Mouse (Mus musculus): Measurements from ENCODE around the gene Sirt2. TPM values are rescaled to one million over a fixed set of nuclear protein-coding genes. Genes with fewer than 3 reads are reported as not detected.
A peak's percentile ranks its signal among the peaks of the same experiment; 100 is the strongest.

Gene Sirt2
- polyA plus RNA-seq, 1 experiment from 2014 or later: 49.0 TPM

- Histone ChIP-seq H3K9me3 (replicated peaks) (no peaks in the 10 kb centered on the region), H3K27me3 (replicated peaks) (no peaks in the 10 kb centered on the region), H3K4me2 (no peak overlapping the region), H3K4me1 (replicated peaks) (peaks cover 93% of the 10 kb centered on the region), H3K9ac (peak overlapping the region; percentile 40), H3K36me3 (peaks cover 97% of the 10 kb centered on the region), H3K4me3 (no peak overlapping the region), H3K27ac (ENCODE audit: poor library complexity, severe bottlenecking) (no peak overlapping the region; the same call in 1 of the 2 replicates)
- no peak for ATAC-seq (ENCODE audit: insufficient number of reproducible peaks, low FRiP score)
- 90% methylated on average over 10 of the region's 10 CpGs for WGBS
Observed at GRCm38 (mm10) chr7:28816920-28817319, 50.4 kb downstream of the Sirt2 start.

GRCm38 (mm10) chr7:28817524-28817923 is 51.0 kb downstream of the Sirt2 start:
- WGBS: 52% methylated on average over 6 of the region's 6 CpGs
- Histone ChIP-seq H3K9ac (peak overlapping the region; percentile 40; the same call in 1 of the 2 replicates), H3K27ac (ENCODE audit: poor library complexity, severe bottlenecking) (no peak overlapping the region; the same call in 1 of the 2 replicates), H3K4me1 (replicated peaks) (peaks cover 87% of the 10 kb centered on the region), H3K36me3 (peaks cover 97% of the 10 kb centered on the region), H3K4me2 (0 out of 2 replicates have a peak overlapping the region, but pooled peaks have one; percentile 7), H3K27me3 (replicated peaks) (no peaks in the 10 kb centered on the region), H3K4me3 (no peak overlapping the region), H3K9me3 (replicated peaks) (no peaks in the 10 kb centered on the region)
- no peak for ATAC-seq (ENCODE audit: insufficient number of reproducible peaks, low FRiP score)

GRCm38 (mm10) chr7:28817957-28818356 is 51.4 kb downstream of the Sirt2 start:
- Histone ChIP-seq H3K4me3 (no peak overlapping the region), H3K27ac (ENCODE audit: poor library complexity, severe bottlenecking) (no peak overlapping the region; the same call in none of the 2 replicates), H3K4me1 (replicated peaks) (peaks cover 83% of the 10 kb centered on the region), H3K4me2 (0 out of 2 replicates have a peak overlapping the region, but pooled peaks have one; percentile 7), H3K9me3 (replicated peaks) (no peaks in the 10 kb centered on the region), H3K36me3 (peaks cover 97% of the 10 kb centered on the region), H3K9ac (peak overlapping the region; percentile 40; the same call in 1 of the 2 replicates), H3K27me3 (replicated peaks) (no peaks in the 10 kb centered on the region)
- 80% methylated on average over 4 of the region's 4 CpGs for WGBS
- ATAC-seq (ENCODE audit: insufficient number of reproducible peaks, low FRiP score): no peak

- Histone ChIP-seq H3K9me3 (replicated peaks) (no peaks in the 10 kb centered on the region), H3K4me1 (replicated peaks) (peaks cover 78% of the 10 kb centered on the region), H3K27ac (ENCODE audit: poor library complexity, severe bottlenecking) (no peak overlapping the region; the same call in 1 of the 2 replicates), H3K4me2 (no peak overlapping the region), H3K4me3 (no peak overlapping the region), H3K27me3 (replicated peaks) (no peaks in the 10 kb centered on the region), H3K36me3 (peaks cover 94% of the 10 kb centered on the region), H3K9ac (no peak overlapping the region)
- WGBS: 91% methylated on average over 18 of the region's 18 CpGs
- ATAC-seq (ENCODE audit: insufficient number of reproducible peaks, low FRiP score): no peak
Observed at GRCm38 (mm10) chr7:28818436-28818835, 51.9 kb downstream of the Sirt2 start.

DNA sequence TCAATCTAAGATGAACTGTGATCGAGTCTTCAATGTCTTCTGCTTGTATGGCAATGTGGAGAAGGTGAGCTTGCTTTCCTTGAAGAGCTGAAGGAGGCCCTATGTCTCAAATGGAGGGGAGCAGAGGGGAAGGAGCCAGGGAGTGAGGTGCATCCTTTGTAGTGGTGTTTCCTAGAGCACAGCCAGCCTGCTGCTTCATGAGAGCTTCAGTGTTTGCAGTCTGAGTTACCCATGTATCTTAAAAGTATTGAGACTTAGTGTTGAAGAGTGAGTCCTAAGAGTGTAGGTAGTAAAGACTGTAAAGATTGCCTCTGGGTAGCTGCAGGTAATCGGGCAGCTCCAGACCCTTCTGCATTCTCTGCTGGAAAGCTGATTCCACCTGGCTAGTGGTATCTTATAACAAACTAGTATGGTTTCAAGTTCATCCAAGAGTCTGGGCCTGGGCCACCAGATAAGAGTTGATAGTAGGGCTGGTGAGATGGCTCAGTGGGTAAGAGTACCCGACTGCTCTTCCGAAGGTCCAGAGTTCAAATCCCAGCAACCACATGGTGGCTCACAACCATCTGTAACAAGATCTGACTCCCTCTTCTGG is 52.4 kb downstream of the Sirt2 start:
- Histone ChIP-seq H3K36me3 (peaks cover 89% of the 10 kb centered on the region), H3K4me3 (no peak overlapping the region), H3K27ac (ENCODE audit: poor library complexity, severe bottlenecking) (no peak overlapping the region; the same call in 1 of the 2 replicates), H3K9me3 (replicated peaks) (no peaks in the 10 kb centered on the region), H3K27me3 (replicated peaks) (no peaks in the 10 kb centered on the region), H3K9ac (no peak overlapping the region), H3K4me2 (no peak overlapping the region), H3K4me1 (replicated peaks) (peaks cover 73% of the 10 kb centered on the region)
- 67% methylated on average over 4 of the region's 4 CpGs for WGBS
- no peak for ATAC-seq (ENCODE audit: insufficient number of reproducible peaks, low FRiP score)

GRCm38 (mm10) chr7:28819571-28819970 is 53.0 kb downstream of the Sirt2 start:
- Histone ChIP-seq H3K4me3 (no peak overlapping the region), H3K9me3 (replicated peaks) (no peaks in the 10 kb centered on the region), H3K36me3 (peaks cover 83% of the 10 kb centered on the region), H3K4me1 (replicated peaks) (peaks cover 67% of the 10 kb centered on the region), H3K4me2 (no peak overlapping the region), H3K9ac (0 out of 2 replicates have a peak overlapping the region, but pooled peaks have one; percentile 45), H3K27ac (ENCODE audit: poor library complexity, severe bottlenecking) (no peak overlapping the region), H3K27me3 (replicated peaks) (no peaks in the 10 kb centered on the region)
- 89% methylated on average over 4 of the region's 4 CpGs for WGBS
- no peak for ATAC-seq (ENCODE audit: insufficient number of reproducible peaks, low FRiP score)

DNA sequence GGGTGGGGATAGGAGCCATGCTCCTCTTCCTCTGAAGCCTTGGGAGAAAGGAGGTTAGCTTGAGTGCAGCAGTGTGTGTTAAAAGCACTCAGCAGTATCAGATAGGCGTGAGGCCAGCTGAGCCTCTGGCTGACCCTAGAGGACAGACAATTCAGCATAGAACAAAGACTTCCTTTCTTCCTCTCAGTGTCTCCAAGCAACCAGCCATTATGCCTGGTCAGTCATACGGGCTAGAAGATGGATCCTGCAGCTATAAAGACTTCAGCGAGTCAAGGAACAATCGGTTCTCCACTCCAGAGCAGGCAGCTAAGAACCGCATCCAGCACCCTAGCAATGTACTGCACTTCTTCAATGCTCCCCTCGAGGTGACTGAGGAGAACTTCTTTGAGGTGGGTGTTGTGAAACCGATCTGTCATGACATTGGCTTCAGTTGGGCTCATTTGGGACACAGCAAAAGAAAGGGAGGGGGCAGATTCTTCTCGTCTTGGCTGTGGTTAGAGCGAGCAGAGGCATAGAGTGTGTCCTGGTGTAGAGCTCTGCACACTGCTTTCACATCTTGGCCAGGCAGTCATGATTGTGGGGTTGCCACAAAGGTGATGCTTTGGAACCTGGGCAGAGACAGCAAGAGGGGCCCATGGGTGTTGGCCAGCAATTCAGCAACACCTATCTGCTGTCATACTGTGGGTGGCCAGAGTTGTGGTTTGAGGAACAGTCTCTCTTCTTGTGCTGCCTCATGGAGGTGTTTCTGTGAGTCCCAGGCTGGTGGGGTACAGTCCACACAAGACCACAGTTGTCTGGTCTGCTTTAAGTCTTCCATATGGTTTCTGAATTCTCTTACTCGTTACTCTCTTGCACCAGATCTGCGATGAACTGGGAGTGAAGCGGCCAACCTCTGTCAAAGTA is 54.1 kb downstream of the Sirt2 start:
- 71% methylated on average over 12 of the region's 12 CpGs for WGBS
- Histone ChIP-seq H3K27me3 (replicated peaks) (no peaks in the 10 kb centered on the region), H3K4me1 (replicated peaks) (peaks cover 60% of the 10 kb centered on the region), H3K4me3 (no peak overlapping the region), H3K27ac (ENCODE audit: poor library complexity, severe bottlenecking) (peak overlapping the region; percentile 52), H3K9ac (peak overlapping the region; percentile 39; the same call in 1 of the 2 replicates), H3K9me3 (replicated peaks) (no peaks in the 10 kb centered on the region), H3K4me2 (no peak overlapping the region), H3K36me3 (peaks cover 72% of the 10 kb centered on the region)
- ATAC-seq (ENCODE audit: insufficient number of reproducible peaks, low FRiP score): no peak

DNA sequence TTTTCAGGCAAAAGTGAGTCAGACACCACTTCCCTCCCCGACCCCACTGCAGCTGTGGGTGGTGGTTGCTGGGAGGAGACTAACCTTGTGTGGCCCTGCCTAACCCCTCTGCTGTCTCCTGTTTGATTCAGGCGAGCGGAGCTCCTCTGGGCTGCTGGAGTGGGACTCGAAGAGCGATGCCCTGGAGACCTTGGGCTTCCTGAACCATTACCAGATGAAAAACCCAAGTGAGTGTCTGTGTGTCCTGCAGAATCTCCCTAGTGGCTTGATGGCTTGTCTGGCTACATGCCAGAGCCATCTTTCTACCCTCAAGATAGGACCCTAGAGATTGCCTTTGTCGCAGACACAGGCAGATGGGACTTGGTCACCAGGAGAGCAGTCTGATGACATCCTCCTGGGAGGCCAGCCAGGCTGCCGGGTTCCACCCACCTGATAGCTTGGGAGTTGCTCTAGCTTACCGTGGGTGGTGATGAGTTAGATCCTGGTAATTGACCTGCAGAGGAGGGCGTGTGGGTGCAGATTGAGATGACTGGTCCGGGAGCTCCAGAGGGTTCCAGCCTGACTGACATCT is 54.8 kb downstream of the Sirt2 start:
- WGBS: 60% methylated on average over 10 of the region's 10 CpGs
- no peak for ATAC-seq (ENCODE audit: insufficient number of reproducible peaks, low FRiP score)
- Histone ChIP-seq H3K4me1 (replicated peaks) (peaks cover 60% of the 10 kb centered on the region), H3K9ac (0 out of 2 replicates have a peak overlapping the region, but pooled peaks have one; percentile 30), H3K27me3 (replicated peaks) (no peaks in the 10 kb centered on the region), H3K9me3 (replicated peaks) (no peaks in the 10 kb centered on the region), H3K36me3 (peaks cover 65% of the 10 kb centered on the region), H3K4me2 (no peak overlapping the region), H3K27ac (ENCODE audit: poor library complexity, severe bottlenecking) (peak overlapping the region; percentile 52; the same call in 1 of the 2 replicates), H3K4me3 (no peak overlapping the region)

DNA sequence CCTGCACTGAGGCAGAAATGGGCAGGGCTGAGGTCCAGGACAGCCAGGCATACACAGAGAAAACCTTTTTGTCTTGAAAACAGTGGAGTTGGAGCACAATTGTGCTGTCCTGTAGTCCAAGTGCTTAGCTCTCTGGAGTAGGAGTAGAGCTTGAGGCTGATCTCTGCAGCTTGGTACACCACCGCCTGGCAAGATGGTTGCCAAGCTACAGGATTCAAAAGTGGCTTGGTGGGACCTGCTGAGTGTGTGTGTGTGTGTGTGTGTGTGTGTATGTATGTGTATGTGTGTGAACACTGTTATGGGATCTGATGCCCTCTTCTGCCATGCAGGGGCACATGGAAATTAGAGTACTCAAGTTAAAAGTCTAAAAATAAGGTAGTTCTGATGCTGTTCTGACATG is 56.0 kb downstream of the Sirt2 start:
- H3K4me3 ChIP-seq: no peak overlapping the region
- no peak for ATAC-seq (ENCODE audit: insufficient number of reproducible peaks, low FRiP score)
- no peaks in the 10 kb centered on the region for H3K27me3 ChIP-seq (replicated peaks)
- WGBS: 85% methylated on average over 1 of the region's 1 CpGs
- peaks cover 56% of the 10 kb centered on the region for H3K36me3 ChIP-seq
- peaks cover 53% of the 10 kb centered on the region for H3K4me1 ChIP-seq (replicated peaks)
- H3K9me3 ChIP-seq (replicated peaks): no peaks in the 10 kb centered on the region
- no peak overlapping the region for H3K4me2 ChIP-seq
- H3K9ac ChIP-seq: no peak overlapping the region
- peak overlapping the region; percentile 18; the same call in 1 of the 2 replicates for H3K27ac ChIP-seq (ENCODE audit: poor library complexity, severe bottlenecking)

GRCm38 (mm10) chr7:28822993-28823903 is 56.7 kb downstream of the Sirt2 start:
- Histone ChIP-seq H3K9me3 (replicated peaks) (no peaks in the 10 kb centered on the region), H3K27ac (ENCODE audit: poor library complexity, severe bottlenecking) (peak overlapping the region; percentile 25; the same call in 1 of the 2 replicates), H3K9ac (no peak overlapping the region), H3K4me3 (no peak overlapping the region), H3K4me2 (no peak overlapping the region), H3K4me1 (replicated peaks) (peaks cover 47% of the 10 kb centered on the region), H3K36me3 (peaks cover 50% of the 10 kb centered on the region), H3K27me3 (replicated peaks) (no peaks in the 10 kb centered on the region)
- WGBS: 53% methylated on average over 10 of the region's 10 CpGs
- no peak for ATAC-seq (ENCODE audit: insufficient number of reproducible peaks, low FRiP score)

All from heart, embryonic 12.5 days (tissue).